In the genomic region with DNA sequence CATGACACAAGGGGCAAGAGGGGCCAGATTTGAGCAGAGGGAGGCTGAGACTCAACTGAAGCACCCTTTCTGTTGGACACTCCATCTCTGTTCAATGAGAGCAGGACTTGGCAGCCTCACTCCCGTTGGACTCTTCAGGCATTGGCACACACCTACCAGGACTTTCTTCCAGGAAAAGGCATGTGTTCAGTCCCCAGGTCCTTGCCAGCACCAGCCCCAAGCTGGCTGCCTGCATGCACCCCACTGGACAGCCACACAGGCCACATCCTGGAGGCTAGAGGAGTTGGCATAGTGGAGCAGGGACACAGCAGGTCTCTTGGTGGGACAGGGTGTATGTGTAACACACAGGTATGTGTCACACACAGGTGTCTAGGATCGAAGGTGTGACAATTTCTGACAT, we compare ENCODE assay signal across 24 mouse cellular contexts. TPM values are rescaled to one million over a fixed set of nuclear protein-coding genes. Genes with fewer than 3 reads are reported as not detected.
DNase-seq lines count a peak whose midpoint lies in the region; ATAC-seq and TF ChIP-seq lines count a peak whose summit lies in the region.
"Had no signal": no experiment of that assay in that cellular context is flagged by ENCODE, and none has a peak within 500 bp of the region (broad histone marks: within the 10 kb centered on the region; RNA-seq: fewer than 3 reads in every experiment).

No protein-coding gene starts in this region.

- peaks cover 54% of the 10 kb centered on the region for H3K27me3 ChIP-seq in heart, embryonic 12.5 days (replicated peaks)
- peaks cover 37% of the 10 kb centered on the region for H3K27me3 ChIP-seq in intestine, postnatal 0 days (replicated peaks; ENCODE audit: control insufficient read depth, insufficient read depth, low read length)
- H3K27me3 ChIP-seq: Patski had no signal

- H3K4me3 ChIP-seq in heart, embryonic 12.5 days, result no peak overlapping the region
- no peak overlapping the region for H3K4me3 ChIP-seq in intestine, postnatal 0 days (ENCODE audit: low read depth, low read length)
- H3K4me3 ChIP-seq: embryonic facial prominence, embryonic 10.5 days; forebrain, embryonic 13.5 days; limb, embryonic 12.5 days; liver, embryonic 12.5 days; megakaryocyte, embryonic 14.5 days; neural tube, embryonic 13.5 days; stomach, embryonic 15.5 days had no signal

- ATAC-seq in heart, embryonic 12.5 days (ENCODE audit: insufficient number of reproducible peaks, low FRiP score), result no peak
- no peak for ATAC-seq in intestine, postnatal 0 days
- ATAC-seq in frontal cortex, adult (ENCODE audit: low TSS enrichment), result no peak
- ATAC-seq: CD4-positive, CD25-positive, alpha-beta regulatory T cell, adult 4 months; forebrain, embryonic 13.5 days; liver, embryonic 12.5 days; Patski had no signal

- DNase-seq in adrenal gland, postnatal 10 days, result peak; percentile 45
- no peak for DNase-seq in adrenal gland, postnatal 4 days (ENCODE audit: low spot score in 2 of 2)
- peak; percentile 32 to 58 for DNase-seq in heart, adult 18-20 months
- DNase-seq in cerebellum, adult 8-10 months, result peak; percentile 80
- peak; percentile 36 for DNase-seq in gastrocnemius, postnatal 10 days
- DNase-seq: kidney, adult 2 months; kidney, postnatal 14 days; lung, adult 2 months; midbrain, embryonic 14.5 days; thymus, adult 18-20 months had no signal

- H3K27ac ChIP-seq in heart, embryonic 12.5 days (ENCODE audit: poor library complexity, severe bottlenecking), result no peak overlapping the region
- no peak overlapping the region for H3K27ac ChIP-seq in intestine, postnatal 0 days (ENCODE audit: low read depth, low read length)
- H3K27ac ChIP-seq: embryonic facial prominence, embryonic 10.5 days; forebrain, embryonic 13.5 days; liver, embryonic 12.5 days; stomach, embryonic 15.5 days had no signal

- no peaks in the 10 kb centered on the region for H3K36me3 ChIP-seq in heart, embryonic 12.5 days
- no peaks in the 10 kb centered on the region for H3K36me3 ChIP-seq in intestine, postnatal 0 days (ENCODE audit: control insufficient read depth, insufficient read depth)
- H3K36me3 ChIP-seq: embryonic facial prominence, embryonic 10.5 days; limb, embryonic 12.5 days; liver, embryonic 12.5 days; neural tube, embryonic 13.5 days; stomach, embryonic 15.5 days had no signal

- H3K9me3 ChIP-seq in heart, embryonic 12.5 days (replicated peaks), result no peaks in the 10 kb centered on the region
- no peaks in the 10 kb centered on the region for H3K9me3 ChIP-seq in intestine, postnatal 0 days (ENCODE audit: control insufficient read depth)
- H3K9me3 ChIP-seq: embryonic facial prominence, embryonic 10.5 days; forebrain, embryonic 13.5 days; limb, embryonic 12.5 days; liver, embryonic 12.5 days; megakaryocyte, embryonic 14.5 days; neural tube, embryonic 13.5 days; stomach, embryonic 15.5 days had no signal

- H3K4me2 ChIP-seq in heart, embryonic 12.5 days, result no peak overlapping the region
- H3K4me2 ChIP-seq in intestine, postnatal 0 days (replicated peaks; ENCODE audit: low read depth), result no peak overlapping the region
- H3K4me2 ChIP-seq: forebrain, embryonic 13.5 days; liver, embryonic 12.5 days; neural tube, embryonic 13.5 days; stomach, embryonic 15.5 days had no signal

- H3K4me1 ChIP-seq in heart, embryonic 12.5 days (replicated peaks), result peaks cover 17% of the 10 kb centered on the region
- peaks cover 4% of the 10 kb centered on the region; the same call in 1 of the 2 replicates for H3K4me1 ChIP-seq in intestine, postnatal 0 days (replicated peaks; ENCODE audit: control insufficient read depth, insufficient read depth, low read length)
- H3K4me1 ChIP-seq: liver, embryonic 12.5 days had no signal

- no peak for TF ChIP-seq CTCF in intestine, postnatal 0 days (IDR thresholded peaks at IDR 0.05; ENCODE audit: low read depth)

- no peak overlapping the region for H3K9ac ChIP-seq in heart, embryonic 12.5 days
- H3K9ac ChIP-seq in intestine, postnatal 0 days (ENCODE audit: low read depth, low read length), result no peak overlapping the region
- H3K9ac ChIP-seq: forebrain, embryonic 13.5 days; limb, embryonic 12.5 days; liver, embryonic 12.5 days; stomach, embryonic 15.5 days had no signal

- WGBS in heart, embryonic 12.5 days, result 70% methylated on average over 2 of the region's 2 CpGs
- 71% methylated on average over 2 of the region's 2 CpGs for WGBS in intestine, postnatal 0 days

RNA-seq across cellular contexts. Expression of a gene that starts 13.7 kb away (rescaled TPM):
- 100 to 1,000 TPM; 386 to 453 TPM for total RNA-seq in adrenal gland, postnatal 10 days (2021)
- 1,000 to 10,000 TPM; 1,384 to 1,531 TPM for total RNA-seq in adrenal gland, postnatal 4 days (2021)
- total RNA-seq in heart, adult 18-20 months (2021), result 10 to 100 TPM; 22.9 to 30.2 TPM
- 1,218 and 1,354 TPM in 2 replicates for polyA plus RNA-seq in heart, embryonic 12.5 days (2016; fragmentation: Nextera tagmentation; extraction: Ambion mirVana)
- total RNA-seq in gastrocnemius, postnatal 10 days (2021), result 100 to 1,000 TPM; 954 to 996 TPM
- polyA plus RNA-seq in intestine, postnatal 0 days (2015; fragmentation: Nextera tagmentation; extraction: Ambion mirVana), result 542 and 615 TPM in 2 replicates

RNA-seq across cellular contexts. Expression of a gene that starts 26.4 kb away (rescaled TPM):
- 10 to 100 TPM in 1 of 2 experiments, 1 to 10 TPM in 1; 6.5 to 15.0 TPM for total RNA-seq in adrenal gland, postnatal 10 days (2021)
- total RNA-seq in adrenal gland, postnatal 4 days (2021), result 1 to 10 TPM; 5.5 to 7.0 TPM
- total RNA-seq in heart, adult 18-20 months (2021), result under 1 TPM; 0.50 to 0.87 TPM
- 0.90 and 0.91 TPM in 2 replicates for polyA plus RNA-seq in heart, embryonic 12.5 days (2016; fragmentation: Nextera tagmentation; extraction: Ambion mirVana)
- total RNA-seq in gastrocnemius, postnatal 10 days (2021), result under 1 TPM; 0.35 to 0.54 TPM
- 21.6 and 25.0 TPM in 2 replicates for polyA plus RNA-seq in intestine, postnatal 0 days (2015; fragmentation: Nextera tagmentation; extraction: Ambion mirVana)
- polyA plus RNA-seq: CD4-positive, CD25-positive, alpha-beta regulatory T cell, adult 4 months had no signal

RNA-seq across cellular contexts. Expression of a gene that starts 55.8 kb away (rescaled TPM):
- under 1 TPM in 1 of 2 experiments, not detected in 1; 0.82 TPM for total RNA-seq in adrenal gland, postnatal 10 days (2021)
- total RNA-seq in adrenal gland, postnatal 4 days (2021), result 1 to 10 TPM; 2.9 to 5.6 TPM
- not detected for total RNA-seq in heart, adult 18-20 months (2021)
- 1.7 and 2.2 TPM in 2 replicates for polyA plus RNA-seq in heart, embryonic 12.5 days (2016; fragmentation: Nextera tagmentation; extraction: Ambion mirVana)
- total RNA-seq in gastrocnemius, postnatal 10 days (2021), result not detected
- polyA plus RNA-seq in intestine, postnatal 0 days (2015; fragmentation: Nextera tagmentation; extraction: Ambion mirVana), result 1.0 and 1.3 TPM in 2 replicates
- total RNA-seq: heart, adult 8-10 months; left cerebral cortex, adult 8-10 months had no signal
- polyA plus RNA-seq: forebrain, embryonic 13.5 days; Patski had no signal

Comparison
In these comparisons a context has a peak if more than half of its experiments do, and no peak if none do; other contexts are left out.
1. DNase-seq: peak in adrenal gland, postnatal 10 days (single experiment), heart, adult 18-20 months (2 of 2), cerebellum, adult 8-10 months (single experiment) and gastrocnemius, postnatal 10 days (single experiment); none in adrenal gland, postnatal 4 days (0 of 2).
2. RNA of a gene that starts 13.7 kb away (total RNA-seq): 1,384 to 1,531 TPM in adrenal gland, postnatal 4 days, 954 to 996 TPM in gastrocnemius, postnatal 10 days and 386 to 453 TPM in adrenal gland, postnatal 10 days; 22.9 to 30.2 TPM in heart, adult 18-20 months; every median in the first group is over 10 times any median in the second.